In the genomic region with DNA sequence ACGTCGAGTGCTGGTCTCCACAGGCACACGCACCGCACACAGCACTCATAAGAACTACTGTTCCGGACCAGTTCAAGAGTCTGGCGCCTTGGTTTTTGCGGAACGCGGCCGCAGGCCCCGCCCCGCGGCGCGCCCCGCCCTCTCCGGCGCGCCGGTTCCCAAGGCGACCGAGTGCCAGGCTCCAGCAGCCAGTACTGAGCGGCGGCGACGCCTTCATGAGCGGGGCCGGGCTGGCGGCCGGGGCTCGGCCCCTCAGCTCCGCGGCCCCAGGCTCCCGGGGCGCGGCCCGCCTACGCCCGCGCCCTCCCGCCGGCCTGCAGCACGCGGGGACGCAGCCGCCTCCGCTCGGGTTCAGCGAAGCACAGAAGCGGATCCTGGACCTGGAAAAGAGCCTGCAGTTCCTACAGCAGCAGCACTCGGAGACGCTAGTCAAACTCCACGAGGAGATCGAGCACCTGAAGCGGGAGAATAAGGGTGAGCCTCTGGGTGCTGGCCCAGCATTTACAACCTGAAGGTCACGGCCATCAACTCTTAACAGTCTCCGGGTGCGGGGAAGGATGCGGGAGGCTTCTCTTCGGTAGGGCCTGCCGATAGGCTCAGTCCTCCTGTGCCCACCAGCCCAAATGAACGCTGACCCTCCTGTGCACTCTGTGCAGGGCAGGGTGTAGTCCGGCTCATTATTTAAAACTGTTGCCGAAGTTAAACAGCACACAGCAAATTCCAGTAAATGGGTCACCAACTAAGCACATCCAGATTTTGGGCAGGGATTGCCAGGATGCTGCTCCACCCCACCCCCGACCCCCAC, we compare ENCODE assay signal across 8 mouse cellular contexts. TPM values are rescaled to one million over a fixed set of nuclear protein-coding genes. Genes with fewer than 3 reads are reported as not detected.
DNase-seq lines count a peak whose midpoint lies in the region; ATAC-seq and TF ChIP-seq lines count a peak whose summit lies in the region.

A gene (plus strand): TSS at position 161 of the 805 bp plus-strand sequence.

- H3K27me3 ChIP-seq in erythroblast, embryonic 14.5 days (ENCODE audit: control insufficient read depth): no peaks in the 10 kb centered on the region
- no peaks in the 10 kb centered on the region for H3K27me3 ChIP-seq in heart, embryonic 11.5 days (ENCODE audit: control insufficient read depth, insufficient read depth, low read length)
- no peaks in the 10 kb centered on the region for H3K27me3 ChIP-seq in kidney, embryonic 15.5 days
- no peaks in the 10 kb centered on the region for H3K27me3 ChIP-seq in liver, adult 2 months (ENCODE audit: control insufficient read depth, insufficient read depth, low read length)
- no peaks in the 10 kb centered on the region for H3K27me3 ChIP-seq in myocyte (ENCODE audit: control insufficient read depth, insufficient read depth, insufficient read length)

- peaks cover 53% of the 10 kb centered on the region for H3K4me1 ChIP-seq in erythroblast, embryonic 14.5 days (ENCODE audit: control insufficient read depth)
- H3K4me1 ChIP-seq in heart, embryonic 11.5 days (ENCODE audit: control insufficient read depth, insufficient read depth, low read length): peaks cover 12% of the 10 kb centered on the region; the same call in 1 of the 2 replicates
- H3K4me1 ChIP-seq in kidney, embryonic 15.5 days: peaks cover 14% of the 10 kb centered on the region
- peaks cover 3% of the 10 kb centered on the region for H3K4me1 ChIP-seq in liver, adult 2 months (ENCODE audit: control insufficient read depth, insufficient read depth, low read length)

- H3K9ac ChIP-seq in heart, embryonic 11.5 days (ENCODE audit: low read depth, low read length): peak within 1 kb of the TSS; percentile 70
- peak within 1 kb of the TSS; percentile 49 for H3K9ac ChIP-seq in kidney, embryonic 15.5 days
- H3K9ac ChIP-seq in liver, adult 2 months (ENCODE audit: low read depth, low read length): peak within 1 kb of the TSS; percentile 19; the same call in 1 of the 2 replicates

- no peak for TF ChIP-seq POLR2A in liver, adult 2 months (IDR thresholded peaks at IDR 0.05; ENCODE audit: extremely low read depth, insufficient read depth, low read length)
- peak; percentile 48 for TF ChIP-seq POLR2A in myocyte (IDR thresholded peaks at IDR 0.05; ENCODE audit: insufficient read length, low read depth)

- ATAC-seq in heart, embryonic 11.5 days (replicated peaks; ENCODE audit: insufficient number of reproducible peaks, low FRiP score, low TSS enrichment): peak; percentile 94
- peak; percentile 97 for ATAC-seq in kidney, embryonic 15.5 days (replicated peaks; ENCODE audit: low FRiP score)

- no peak for TF ChIP-seq CTCF in liver, adult 2 months (IDR thresholded peaks at IDR 0.05; ENCODE audit: low read depth, low read length)

- peak within 1 kb of the TSS; percentile 66 for H3K4me3 ChIP-seq in erythroblast, embryonic 14.5 days (replicated peaks)
- H3K4me3 ChIP-seq in heart, embryonic 11.5 days (ENCODE audit: low read depth, low read length): peak within 1 kb of the TSS; percentile 54
- H3K4me3 ChIP-seq in kidney, embryonic 15.5 days (replicated peaks): peak within 1 kb of the TSS; percentile 65
- H3K4me3 ChIP-seq in liver, adult 2 months (ENCODE audit: insufficient read depth, low read depth, low read length): peak within 1 kb of the TSS; percentile 43
- peak within 1 kb of the TSS; percentile 17 for H3K4me3 ChIP-seq in myocyte

- DNase-seq in CD8-positive naive resting alpha-beta T cell, adult 2 months (ENCODE audit: low read depth in 2 of 2, low spot score in 2 of 2): peak; percentile 28 to 56
- peak; percentile 30 for DNase-seq in brain, embryonic 18.5 days (ENCODE audit: low read depth, low spot score)
- peak; percentile 36 for DNase-seq in liver, adult 2 months (ENCODE audit: extremely low read depth, low read depth, low spot score)
- peak; percentile 89 to 93 for DNase-seq in spleen, postnatal 4 days (ENCODE audit: low spot score in 2 of 2)

- peaks cover 79% of the 10 kb centered on the region for H3K36me3 ChIP-seq in erythroblast, embryonic 14.5 days (ENCODE audit: control insufficient read depth)
- H3K36me3 ChIP-seq in heart, embryonic 11.5 days (ENCODE audit: control insufficient read depth, insufficient read depth, low read length): peaks cover 28% of the 10 kb centered on the region
- peaks cover 48% of the 10 kb centered on the region for H3K36me3 ChIP-seq in kidney, embryonic 15.5 days
- H3K36me3 ChIP-seq in liver, adult 2 months (ENCODE audit: control insufficient read depth, insufficient read depth, low read length): peaks cover 3% of the 10 kb centered on the region; the same call in 1 of the 2 replicates
- H3K36me3 ChIP-seq in myocyte (ENCODE audit: control insufficient read depth, insufficient read depth): peaks cover 12% of the 10 kb centered on the region

- WGBS in heart, embryonic 11.5 days (ENCODE audit: insufficient replicate concordance): 3% methylated on average over 63 of the region's 65 CpGs
- WGBS in kidney, embryonic 15.5 days: 2% methylated on average over 65 of the region's 65 CpGs
- WGBS in liver, adult 2 months: 2% methylated on average over 65 of the region's 65 CpGs

- H3ac ChIP-seq in myocyte (ENCODE audit: control insufficient read depth, insufficient read length): no peak within 1 kb of the TSS

- H3K27ac ChIP-seq in heart, embryonic 11.5 days (ENCODE audit: low read depth, low read length): peak within 1 kb of the TSS; percentile 41; the same call in 1 of the 2 replicates
- H3K27ac ChIP-seq in kidney, embryonic 15.5 days: peak within 1 kb of the TSS; percentile 64
- H3K27ac ChIP-seq in liver, adult 2 months (replicated peaks; ENCODE audit: insufficient read depth, low read depth, low read length): no peak within 1 kb of the TSS

- H3K4me2 ChIP-seq in heart, embryonic 11.5 days: peak within 1 kb of the TSS; percentile 92
- peak within 1 kb of the TSS; percentile 93 for H3K4me2 ChIP-seq in kidney, embryonic 15.5 days
- peak within 1 kb of the TSS; percentile 81 for H3K4me2 ChIP-seq in myocyte (ENCODE audit: low read depth)

- H3K79me2 ChIP-seq in liver, adult 2 months (ENCODE audit: control insufficient read depth, insufficient read depth, low read length): no peaks in the 10 kb centered on the region
- no peaks in the 10 kb centered on the region for H3K79me2 ChIP-seq in myocyte (ENCODE audit: control insufficient read depth, insufficient read depth)

- H3K9me3 ChIP-seq in erythroblast, embryonic 14.5 days (ENCODE audit: control insufficient read depth, low read length): no peaks in the 10 kb centered on the region
- no peaks in the 10 kb centered on the region for H3K9me3 ChIP-seq in heart, embryonic 11.5 days (replicated peaks; ENCODE audit: control insufficient read depth, low read length)
- H3K9me3 ChIP-seq in kidney, embryonic 15.5 days (replicated peaks): no peaks in the 10 kb centered on the region

TF ChIP-seq in myocyte, 11 proteins besides CTCF, POLR2A, EP300 and RAD21:
- no peak for TF ChIP-seq SRF (IDR thresholded peaks at IDR 0.05; ENCODE audit: control insufficient read depth, insufficient read length, low read depth)
- no peak for TF ChIP-seq TCF12 (IDR thresholded peaks at IDR 0.05; ENCODE audit: insufficient read depth, poor library complexity, severe bottlenecking)
- no peak for TF ChIP-seq USF1 (IDR thresholded peaks at IDR 0.05; ENCODE audit: low read depth)
- peak; percentile 18 for TF ChIP-seq POLR2AphosphoS2 (IDR thresholded peaks at IDR 0.05; ENCODE audit: insufficient read length, low read depth)

RNA-seq across cellular contexts. Expression of the gene that starts here (rescaled TPM):
- polyA plus RNA-seq in erythroblast, embryonic 14.5 days (2012): 1.4 and 1.5 TPM in 2 replicates
- 3.7 and 5.3 TPM in 2 replicates for polyA plus RNA-seq in heart, embryonic 11.5 days (2014; fragmentation: Nextera tagmentation; extraction: Ambion mirVana)
- 6.8 and 7.8 TPM in 2 replicates for polyA plus RNA-seq in kidney, embryonic 15.5 days (2015; fragmentation: Nextera tagmentation; extraction: Ambion mirVana)
- total RNA-seq in liver, adult 2 months (2014; rRNA removed): not detected in 2 replicates
- polyA plus RNA-seq in liver, adult 2 months (2012; rRNA removed): not detected in 2 replicates
- polyA plus RNA-seq in myocyte (2012; fragmentation: generic; extraction: Trizol): 1.5 TPM

Comparison
In these comparisons a context has a peak if more than half of its experiments do, and no peak if none do; other contexts are left out.
1. Peak in DNase-seq, H3K4me3 ChIP-seq and H3K9ac ChIP-seq in liver, adult 2 months; RNA of the gene not detected or under 1 TPM.
2. DNase-seq: peak in every context shown above with its lines; median percentile 91 in spleen, postnatal 4 days; 42 in CD8-positive naive resting alpha-beta T cell, adult 2 months; 36 in liver, adult 2 months; 30 in brain, embryonic 18.5 days.
3. H3K9ac ChIP-seq: peak in every context shown above with its lines; median percentile 70 in heart, embryonic 11.5 days; 49 in kidney, embryonic 15.5 days; 19 in liver, adult 2 months.